Mouse (Mus musculus): ENCODE results near the gene Abhd2.
A peak's percentile ranks its signal among the peaks of the same experiment; 100 is the strongest.
"Not testable (repeated sequence)": the region's sequence is repeated elsewhere in the genome, so short reads cannot be mapped to it uniquely, and the experiment has no call there.

Gene Abhd2

DNA sequence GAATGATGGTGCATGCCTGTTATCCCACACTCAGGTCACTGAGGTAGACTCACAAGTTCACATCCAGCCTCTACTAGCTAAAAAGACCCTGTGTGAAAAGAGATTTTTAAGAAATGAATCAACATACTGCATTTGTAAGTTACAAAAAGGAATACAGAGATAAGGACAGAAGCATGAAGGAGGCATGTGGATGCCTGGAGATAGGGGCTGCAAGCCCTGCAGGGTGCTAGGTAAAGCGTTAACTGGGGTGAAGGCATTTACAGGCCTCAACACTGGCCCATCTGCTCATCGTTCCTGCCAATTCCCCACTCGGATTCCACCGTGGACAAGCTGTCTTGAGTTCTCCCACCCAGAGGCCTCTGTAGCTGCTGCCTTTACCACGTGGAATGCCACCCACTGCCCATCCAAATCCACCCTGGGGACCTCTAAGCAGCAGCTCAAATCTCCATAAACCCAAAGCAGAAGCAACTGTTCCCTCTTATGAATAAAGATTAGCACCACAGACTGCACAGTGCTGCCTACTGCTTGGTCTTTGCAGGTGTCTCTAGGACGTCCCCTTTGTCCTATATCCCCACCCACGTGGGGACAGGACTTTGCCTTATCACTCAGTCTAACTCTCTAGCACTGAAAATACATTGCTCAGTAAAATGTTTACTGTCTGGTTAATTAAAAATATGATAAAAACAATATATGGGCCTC lies 5.2 kb upstream of the Abhd2 start:
- no peak for DNase-seq

GRCm38 (mm10) chr7:79268897-79269296 lies 4.1 kb upstream of the Abhd2 start:
- no peak for DNase-seq

GRCm38 (mm10) chr7:79269411-79269810 lies 3.6 kb upstream of the Abhd2 start:
- no peak for DNase-seq

DNA sequence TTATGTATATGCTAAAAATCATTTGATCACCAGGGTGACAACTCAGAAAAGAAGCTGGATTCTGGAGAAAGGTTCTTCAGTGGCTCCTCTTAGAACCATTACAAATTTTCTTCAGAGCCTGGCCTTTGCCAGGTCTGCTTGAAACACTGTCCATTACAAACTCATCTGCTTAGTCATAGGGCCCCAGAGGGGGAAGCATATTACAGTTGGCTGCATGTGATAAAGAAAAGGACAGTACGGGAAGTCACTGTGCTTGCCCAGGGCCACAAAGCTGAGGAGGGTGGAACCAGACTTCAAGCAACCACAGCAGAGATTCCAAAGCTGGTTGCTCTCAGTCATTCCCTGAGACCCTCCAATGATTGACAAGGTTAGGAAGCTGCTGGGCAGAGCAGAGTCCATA lies 3.1 kb upstream of the Abhd2 start:
- no peak for DNase-seq

DNA sequence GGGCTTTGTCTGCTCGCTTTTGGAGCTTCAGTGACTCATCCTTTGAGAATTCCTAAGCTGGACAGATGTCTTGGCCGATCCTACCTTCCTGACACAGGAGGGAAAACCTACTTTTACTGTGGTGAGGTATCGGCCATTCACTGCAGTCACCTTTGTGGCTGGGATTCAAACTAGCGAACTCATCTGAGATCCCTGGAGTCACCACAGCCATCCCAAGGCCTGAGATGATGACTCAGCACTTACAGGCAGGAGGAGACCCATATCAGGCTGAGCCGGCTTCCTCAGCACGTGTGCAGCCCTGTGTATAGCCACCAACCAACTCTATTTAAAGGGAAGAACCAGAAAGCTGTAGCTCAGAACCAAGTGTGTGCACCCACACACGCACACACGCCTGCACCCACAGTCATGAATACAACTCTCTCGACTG lies 2.0 kb upstream of the Abhd2 start:
- DNase-seq = no peak

GRCm38 (mm10) chr7:79271861-79272788 lies 874 bp upstream of the Abhd2 start:
- DNase-seq = no peak

DNA sequence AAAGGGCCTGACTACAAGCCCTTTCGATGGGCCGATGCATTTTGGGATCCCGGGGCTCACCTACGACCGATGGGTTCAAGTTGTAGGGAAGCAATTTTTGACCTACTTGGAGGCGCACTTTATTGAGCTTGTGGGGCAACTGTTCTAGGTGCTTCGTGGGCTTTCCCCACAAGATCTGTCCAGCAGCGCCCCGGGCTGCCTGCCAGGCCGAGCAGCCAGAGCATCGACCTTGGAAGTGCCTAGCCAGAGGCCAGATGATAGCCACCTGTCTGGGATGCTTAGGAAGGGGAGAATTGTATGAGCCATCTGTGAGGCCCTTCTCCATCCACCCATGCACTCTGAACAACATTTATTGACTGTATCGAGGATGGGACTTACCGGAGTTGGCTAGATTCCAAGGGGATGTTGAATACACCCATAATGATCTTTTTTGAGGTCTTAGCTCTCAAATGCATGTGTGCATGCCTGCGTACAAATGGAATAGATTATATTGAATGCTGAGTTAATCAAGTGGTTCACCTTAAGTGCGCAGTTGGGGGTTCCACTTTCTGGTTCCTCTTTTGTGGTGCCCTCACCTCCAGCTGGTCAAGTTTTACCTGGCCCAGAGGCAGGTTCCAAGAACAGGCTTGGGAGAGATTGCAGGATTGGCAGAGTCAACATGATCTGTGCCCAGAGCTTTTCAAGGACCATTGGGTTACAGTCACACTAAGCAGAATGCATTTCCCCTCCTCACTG lies 906 bp downstream of the Abhd2 start:
- peak; percentile 63 for DNase-seq

DNA sequence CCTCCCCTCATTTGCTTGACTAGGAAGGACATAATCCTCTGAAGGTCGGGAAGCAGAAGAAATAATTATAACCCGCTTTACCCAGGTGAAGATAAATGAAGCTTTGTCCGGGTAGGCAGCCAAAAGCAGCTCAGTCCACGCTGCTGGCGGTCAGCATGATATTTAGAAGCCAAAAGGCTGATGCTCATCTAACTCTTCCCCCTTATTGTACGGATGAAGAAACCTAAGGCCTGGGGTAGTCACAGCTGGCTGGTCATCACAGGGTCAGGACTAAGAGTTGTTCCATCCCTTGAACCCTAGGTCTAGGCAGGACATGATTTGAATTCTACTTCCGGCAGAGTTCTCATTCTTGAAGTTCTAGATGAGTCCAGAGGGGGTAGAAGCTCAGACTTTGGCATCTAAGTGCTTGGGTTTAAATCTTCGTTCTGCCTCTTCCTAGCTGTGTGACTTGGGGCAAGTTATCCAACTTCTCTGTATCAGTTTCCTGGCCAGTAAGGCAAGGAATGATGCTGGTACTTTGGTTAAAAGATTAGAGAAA lies 1.5 kb downstream of the Abhd2 start:
- no peak for DNase-seq

DNA sequence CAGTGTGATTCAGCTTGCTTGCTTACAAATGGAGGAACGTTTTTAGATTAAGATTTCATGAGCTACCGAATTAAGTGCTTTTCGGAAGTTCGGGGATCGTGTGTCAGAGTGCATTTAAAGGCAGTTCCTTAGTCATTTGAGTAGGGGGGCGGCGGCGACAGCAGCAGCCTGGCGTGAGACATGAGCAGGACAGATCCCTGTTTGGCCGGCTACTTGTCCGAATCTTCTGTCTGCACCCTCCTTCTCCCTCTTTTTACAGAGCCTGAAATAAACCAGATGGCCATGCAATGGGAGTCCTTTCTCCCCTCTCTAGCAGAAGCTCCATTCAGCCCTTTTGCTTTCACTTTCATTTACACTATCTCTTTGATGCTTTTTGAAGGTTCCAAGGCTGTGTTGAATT lies 2.3 kb downstream of the Abhd2 start:
- peak; percentile 41 for DNase-seq

GRCm38 (mm10) chr7:79278432-79278831 lies 5.4 kb downstream of the Abhd2 start:
- no peak for DNase-seq

DNA sequence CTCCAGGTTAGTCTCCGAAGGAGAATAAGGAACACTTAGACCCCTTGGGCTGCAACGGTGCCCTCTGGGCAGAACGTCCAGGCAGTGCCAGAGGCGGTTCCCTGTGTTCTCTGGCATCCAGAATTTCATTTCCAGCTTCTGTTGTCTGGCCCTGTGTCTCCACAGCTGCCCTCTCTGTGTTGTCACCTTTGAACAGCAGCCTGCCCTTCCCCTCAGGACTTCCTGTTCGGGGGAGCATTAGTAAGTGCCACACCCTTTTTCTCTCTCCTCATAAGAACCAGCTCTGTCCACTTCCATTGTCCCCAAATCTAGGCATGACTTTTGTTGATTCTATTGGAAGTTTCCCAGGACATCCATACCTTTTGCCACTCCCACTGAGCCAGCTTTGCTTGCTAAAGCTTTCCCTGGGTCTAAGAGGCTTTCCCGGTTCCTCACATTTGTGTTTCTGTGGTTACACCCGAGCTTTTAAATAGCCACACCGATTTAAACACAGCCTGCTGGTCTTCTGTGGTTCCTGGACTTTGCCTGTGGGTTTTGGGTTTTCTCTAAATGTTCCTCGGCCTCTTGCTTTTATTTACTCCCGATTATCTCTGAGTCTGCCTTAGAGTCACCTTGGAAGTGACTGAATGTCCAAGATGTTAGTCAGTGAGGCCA lies 6.5 kb downstream of the Abhd2 start:
- peak; percentile 35 for DNase-seq

GRCm38 (mm10) chr7:79282883-79283670 lies 10.1 kb downstream of the Abhd2 start:
- no peak for DNase-seq

DNA sequence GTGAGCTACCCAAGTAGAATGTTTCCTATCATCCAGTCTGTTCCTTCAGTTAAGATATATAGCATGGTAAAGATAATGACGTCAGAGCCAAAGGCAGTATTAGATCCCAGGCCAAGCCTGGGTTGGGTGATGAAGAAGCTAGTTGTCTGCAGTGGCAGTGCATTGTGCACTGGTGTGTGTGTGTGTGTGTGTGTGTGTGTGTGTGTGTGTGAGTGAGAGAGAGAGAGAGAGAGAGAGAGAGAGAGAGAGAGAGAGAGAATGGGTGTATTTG lies 10.6 kb downstream of the Abhd2 start:
- not testable (repeated sequence) for DNase-seq

DNA sequence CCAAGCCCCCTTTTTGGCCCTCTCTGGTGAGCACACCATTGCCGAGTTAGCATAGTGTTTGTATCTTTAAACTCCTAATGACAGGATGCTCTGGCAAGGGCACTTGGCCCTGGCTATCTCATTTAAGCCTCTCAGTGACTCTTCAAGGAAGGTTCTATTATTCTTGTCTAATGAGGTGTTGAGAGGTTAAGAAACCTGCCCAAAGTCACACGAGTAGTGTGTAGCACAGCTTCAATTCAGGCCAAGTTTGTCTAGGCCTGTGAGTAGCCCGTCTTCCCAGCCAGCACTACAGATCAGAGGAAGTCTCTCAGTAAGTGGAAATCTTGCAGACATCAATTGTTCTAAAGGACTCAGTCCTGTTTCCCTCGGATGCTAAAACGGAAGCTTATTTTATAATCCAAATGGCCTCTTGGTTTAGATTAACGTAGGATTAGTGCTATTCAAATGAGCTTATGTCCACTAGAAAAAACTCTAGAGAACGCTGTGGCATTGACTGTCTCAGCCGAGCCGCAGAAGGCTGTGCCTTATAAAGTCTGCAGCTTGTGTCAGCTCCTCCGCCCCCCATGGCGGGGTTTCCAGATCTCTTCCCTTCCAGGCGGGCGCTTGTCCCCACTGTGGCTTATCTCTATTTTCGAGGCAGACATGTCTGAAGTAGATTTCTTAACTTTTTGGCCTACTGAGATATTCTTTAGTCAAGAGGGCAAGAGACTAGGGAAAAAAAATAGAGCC lies 11.3 kb downstream of the Abhd2 start:
- no peak for DNase-seq

GRCm38 (mm10) chr7:79284889-79285280 lies 11.9 kb downstream of the Abhd2 start:
- DNase-seq = no peak

DNA sequence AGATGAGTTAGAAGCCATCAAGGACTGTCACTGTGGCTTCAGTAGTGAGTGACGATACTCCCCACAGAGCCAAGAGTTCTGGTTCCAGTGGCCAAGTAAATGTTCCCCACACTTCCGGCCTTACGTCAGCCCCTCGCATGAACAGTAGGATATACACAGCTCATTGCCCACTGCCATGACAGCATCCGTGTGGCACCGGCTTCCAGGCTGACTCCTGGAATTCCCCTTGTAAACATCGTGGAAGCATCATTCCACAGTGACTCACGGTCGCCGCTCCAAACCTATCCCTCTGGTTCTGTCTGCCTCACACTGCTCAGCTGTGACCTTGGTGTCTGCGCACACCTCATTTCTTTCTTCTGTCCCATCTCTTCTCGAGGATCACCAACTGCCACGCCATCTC lies 12.4 kb downstream of the Abhd2 start:
- no peak for DNase-seq

DNA sequence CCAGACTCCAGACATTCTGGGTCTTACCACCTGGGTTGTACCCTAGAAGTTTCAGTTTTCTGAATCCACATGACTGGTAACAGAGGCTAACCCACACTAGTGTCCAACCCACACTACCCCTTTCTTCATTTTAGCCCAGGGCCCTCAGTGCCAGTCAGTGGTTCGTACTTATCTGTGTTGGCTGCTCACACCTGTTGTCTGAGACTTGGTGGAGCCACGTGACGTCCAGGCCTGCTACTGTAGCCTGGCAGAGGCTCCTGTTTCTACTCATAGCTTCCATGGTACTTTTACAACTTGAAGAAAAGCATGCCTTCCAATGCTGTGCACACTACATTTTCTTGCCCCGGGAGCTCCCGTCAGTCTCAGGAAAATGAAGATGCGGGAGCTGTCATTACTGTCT lies 14.2 kb downstream of the Abhd2 start:
- DNase-seq = no peak

GRCm38 (mm10) chr7:79287928-79288327 lies 14.9 kb downstream of the Abhd2 start:
- DNase-seq = no peak

GRCm38 (mm10) chr7:79288422-79288821 lies 15.4 kb downstream of the Abhd2 start:
- DNase-seq = no peak

DNA sequence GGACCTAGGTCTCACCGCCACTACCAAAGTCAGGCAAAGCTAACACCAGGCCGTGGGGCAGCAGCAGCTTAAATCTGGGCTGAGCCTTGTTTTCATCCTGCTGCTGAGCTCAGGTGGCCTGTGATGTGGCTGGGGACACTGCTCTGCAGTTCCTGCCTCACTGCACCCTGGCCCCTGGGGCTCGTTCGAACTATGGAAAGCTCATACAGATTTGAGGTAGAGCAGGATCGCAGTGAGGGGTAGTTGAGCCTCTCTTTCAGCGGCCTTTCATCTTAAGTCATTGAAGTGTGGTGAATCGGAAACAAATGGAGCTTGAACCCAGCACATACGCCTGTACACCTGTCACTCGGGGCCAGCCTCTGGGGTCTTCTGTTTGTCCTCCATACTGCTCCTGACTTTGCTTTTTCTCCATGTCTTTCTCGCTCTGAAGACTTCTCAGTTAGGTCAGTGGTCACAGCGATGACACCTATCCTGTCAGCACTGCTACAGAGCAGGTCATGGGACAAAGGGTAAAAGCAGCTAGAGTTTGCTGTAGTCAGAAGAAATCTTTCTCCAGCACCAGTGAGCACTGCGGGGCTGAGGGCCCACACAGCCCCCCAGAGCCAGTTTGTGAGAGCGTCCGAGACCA lies 20.7 kb downstream of the Abhd2 start:
- DNase-seq = no peak

GRCm38 (mm10) chr7:79294449-79294980 lies 21.5 kb downstream of the Abhd2 start:
- no peak for DNase-seq
